Mouse (Mus musculus): ENCODE data around the gene Olfr975.
"Not testable (repeated sequence)": the region's sequence is repeated elsewhere in the genome, so short reads cannot be mapped to it uniquely, and the experiment has no call there.

Olfr975 gene

GRCm38 (mm10) chr9:39951946-39952345 is at the start of gene Olfr975:
Gene Olfr975 (minus strand): TSS chr9:39952046.
- no peak for DNase-seq

DNA sequence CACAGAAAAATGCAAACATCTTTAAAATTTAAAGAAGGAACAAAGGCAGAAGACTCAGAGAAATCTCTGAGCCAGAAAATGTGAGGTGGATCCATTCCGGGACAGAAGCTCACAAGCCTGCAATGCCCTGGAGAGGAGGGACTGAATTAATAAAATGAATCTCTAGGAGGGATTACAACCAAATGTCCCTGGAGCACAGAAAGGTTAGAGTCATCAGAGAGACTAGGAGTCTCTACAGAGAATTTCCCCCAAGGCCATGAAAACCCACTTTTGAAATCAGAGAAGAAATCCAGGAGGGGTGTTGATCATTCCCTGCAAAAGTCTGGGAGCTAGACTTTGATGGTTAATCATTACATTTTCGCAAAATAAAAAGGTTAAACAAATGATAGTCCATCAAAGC is 40.0 kb upstream of the Olfr975 start, which contains the start of gene Olfr978:
Olfr978 (plus strand) TSS at position 301 of the 400 bp plus-strand sequence.
- no peak for DNase-seq

GRCm38 (mm10) chr9:39976581-39977145 is 24.8 kb upstream of the Olfr975 start:
- DNase-seq, result not testable (repeated sequence)

GRCm38 (mm10) chr9:39961033-39961432 is 9.2 kb upstream of the Olfr975 start, which contains the start of gene Olfr976:
Gene Olfr976 (minus strand): TSS chr9:39961133.
- not testable (repeated sequence) for DNase-seq

DNA sequence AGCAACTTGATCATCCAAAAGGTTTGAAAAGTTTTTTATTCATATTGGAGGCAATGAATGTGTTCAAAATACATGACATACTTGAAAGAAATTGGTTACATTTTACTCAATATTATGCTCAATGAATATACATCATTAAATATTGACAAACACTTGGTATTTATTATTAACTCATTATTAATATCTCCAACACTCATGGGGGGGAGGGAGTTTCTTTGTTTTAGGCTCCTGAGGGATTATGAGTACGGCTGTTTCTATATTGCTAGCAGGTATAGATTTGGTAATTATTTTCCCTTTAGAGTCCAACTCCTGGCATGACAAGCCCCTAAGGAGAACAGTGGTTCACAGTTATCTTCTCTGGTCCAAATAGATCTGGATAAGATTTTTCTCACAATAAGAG is 14.6 kb downstream of the Olfr975 start, which contains the start of gene Olfr974:
Olfr974 (plus strand) TSS at position 301 of the 400 bp plus-strand sequence.
- no peak for DNase-seq

DNA sequence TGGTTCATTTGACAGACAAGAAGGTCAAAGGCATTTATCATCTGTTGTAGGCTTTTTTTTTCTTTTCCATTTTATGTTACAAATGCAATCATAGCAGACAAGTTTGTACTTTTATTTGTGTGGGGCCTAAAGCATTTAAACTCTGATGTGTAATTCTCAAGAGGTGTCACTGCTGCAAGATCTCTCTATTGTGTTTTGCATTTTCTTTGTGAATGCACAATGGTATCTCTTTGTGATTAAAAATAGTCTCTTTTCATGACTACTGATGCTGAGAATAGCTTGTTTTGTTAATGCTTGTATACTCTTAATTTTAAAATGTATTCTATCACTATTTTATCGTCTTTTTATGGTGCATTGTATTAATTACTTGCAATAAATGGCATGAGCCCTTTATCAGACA is 23.0 kb downstream of the Olfr975 start:
- DNase-seq, result not testable (repeated sequence)

DNA sequence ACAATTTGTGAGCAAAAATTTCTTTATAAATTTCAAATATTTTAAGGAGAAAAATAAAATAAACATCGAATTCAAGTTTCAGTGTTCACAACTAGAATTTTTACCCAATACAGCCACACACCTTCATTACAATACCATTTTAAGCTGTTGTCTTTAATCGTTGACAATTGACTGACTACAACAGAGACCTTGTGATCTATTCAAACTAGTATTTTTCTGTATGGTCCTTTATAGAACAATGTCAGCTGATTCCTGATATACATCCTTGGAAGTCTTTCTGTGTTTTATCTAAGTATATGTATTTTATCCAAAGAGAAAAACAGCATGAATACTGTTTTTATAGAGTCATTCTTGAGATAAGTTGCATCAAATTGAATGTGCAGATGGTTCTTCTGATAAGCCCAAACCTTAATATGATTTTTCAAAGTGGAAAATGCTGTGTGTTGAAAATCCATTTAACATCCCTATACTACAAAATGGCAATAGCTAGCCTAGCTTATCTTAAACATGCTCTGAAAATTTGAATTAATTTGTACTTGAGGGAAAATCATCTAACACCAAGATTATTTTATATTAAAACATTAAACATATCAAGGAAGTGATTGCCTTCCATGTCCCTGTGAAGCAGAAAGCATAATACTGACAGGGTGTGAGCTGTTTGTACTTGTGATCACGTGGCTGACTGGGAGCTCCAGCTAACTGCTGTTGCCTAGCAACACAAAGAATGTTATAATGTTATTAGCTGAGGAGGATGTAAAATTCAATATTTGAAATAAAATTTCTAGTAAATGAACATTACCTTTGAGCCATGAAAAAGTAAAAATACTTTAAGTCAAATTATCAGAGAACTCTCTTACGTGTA is 23.6 kb downstream of the Olfr975 start:
- not testable (repeated sequence) for DNase-seq

DNA sequence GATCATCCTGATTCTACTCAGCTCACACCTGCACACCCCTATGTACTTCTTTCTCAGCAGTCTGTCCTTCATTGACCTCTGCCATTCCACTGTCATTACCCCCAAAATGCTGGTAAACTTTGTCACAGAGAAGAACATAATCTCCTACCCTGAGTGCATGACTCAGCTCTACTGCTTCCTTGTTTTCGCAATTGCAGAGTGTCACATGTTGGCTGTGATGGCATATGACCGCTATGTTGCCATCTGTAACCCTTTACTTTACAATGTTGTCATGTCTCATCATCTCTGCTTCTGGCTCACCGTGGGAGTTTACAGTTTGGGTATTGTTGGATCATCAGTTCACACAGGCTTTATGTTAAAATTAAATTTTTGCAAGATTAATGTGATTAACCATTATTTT is 41.9 kb downstream of the Olfr975 start:
- no peak for DNase-seq

DNA sequence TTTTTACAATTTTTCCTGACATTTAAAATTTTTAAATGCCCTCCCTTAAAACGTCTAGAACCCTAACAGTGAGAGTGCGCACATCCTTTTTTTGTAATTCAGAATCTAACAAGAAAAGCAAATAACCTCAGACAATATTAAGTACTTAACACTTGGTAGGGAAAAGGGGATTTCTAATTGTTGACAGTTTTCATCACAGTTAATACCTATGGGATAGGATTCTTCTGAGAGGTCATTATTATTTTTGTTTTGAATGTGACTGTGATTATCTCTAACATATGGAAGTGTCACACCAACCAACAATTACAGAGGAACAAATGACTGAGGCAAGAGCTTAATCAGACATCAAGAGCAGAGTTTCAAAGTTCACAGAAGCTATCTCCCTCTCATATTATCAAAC is 44.8 kb downstream of the Olfr975 start, which contains the start of gene Olfr229:
Olfr229 (plus strand) TSS at position 301 of the 400 bp plus-strand sequence.
- DNase-seq, result no peak

DNA sequence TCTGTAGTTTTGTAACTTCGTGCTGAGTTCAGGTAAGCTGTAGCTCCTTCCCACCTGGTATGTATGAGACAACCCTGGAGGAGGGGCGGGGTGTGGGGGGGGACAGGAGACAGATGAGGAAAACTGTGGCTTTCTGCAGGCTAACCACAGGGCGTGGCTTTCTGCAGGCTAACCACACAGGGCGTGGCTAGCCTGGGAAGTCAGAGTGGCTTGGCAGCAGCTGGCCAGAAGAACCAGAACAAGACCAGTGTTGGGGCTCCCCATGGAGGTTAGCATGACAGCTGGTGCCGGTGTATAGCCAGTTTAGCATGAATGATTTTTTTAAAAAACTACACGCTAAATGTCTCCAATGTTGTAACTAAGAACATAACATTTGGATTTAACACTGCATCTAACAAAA is 46.7 kb downstream of the Olfr975 start:
- no peak for DNase-seq

Measured in cerebellum, postnatal 25 days (tissue).